Mouse (Mus musculus) neural tube, embryonic 15.5 days (tissue): ENCODE data around the gene Slc38a7. TPM values are rescaled to one million over a fixed set of nuclear protein-coding genes. Genes with fewer than 3 reads are reported as not detected.

ENCODE experiments used
- ATAC-seq: fragments of 200-750 bp; cut with Nextera tagmentation; 2 replicates; pipeline ENCODE4 v1.8.0; 2017; ENCODE audit warnings: mild to moderate bottlenecking, moderate TSS enrichment, moderate library complexity; ENCODE audit not compliant: low FRiP score
- H3K27ac ChIP-seq: fragments of 300-500 bp; sonication (generic); replicated peaks from 2 replicates; pipeline ENCODE4 v1.5.1; 2015; ENCODE audit warnings: mild to moderate bottlenecking, inconsistent platforms
- H3K27me3 ChIP-seq: fragments of 300-500 bp; sonication (generic); replicated peaks from 2 replicates; pipeline ENCODE4 v1.6.1; 2015; ENCODE audit warnings: inconsistent platforms
- H3K36me3 ChIP-seq: fragments of 300-500 bp; sonication (generic); 2 replicates; pipeline ENCODE4 v1.6.1; 2015; ENCODE audit warnings: inconsistent platforms
- H3K4me1 ChIP-seq: fragments of 300-500 bp; sonication (generic); 2 replicates; pipeline ENCODE4 v1.6.1; 2015; ENCODE audit warnings: inconsistent platforms
- H3K4me2 ChIP-seq: fragments of 300-500 bp; sonication (generic); 2 replicates; pipeline ENCODE4 v1.6.1; 2015; ENCODE audit warnings: inconsistent platforms, mild to moderate bottlenecking, moderate library complexity
- H3K4me3 ChIP-seq: fragments of 300-500 bp; sonication (generic); replicated peaks from 2 replicates; pipeline ENCODE4 v1.5.1; 2015; ENCODE audit warnings: mild to moderate bottlenecking, inconsistent platforms
- H3K9ac ChIP-seq: fragments of 300-500 bp; sonication (generic); replicated peaks from 2 replicates; pipeline ENCODE4 v1.6.1; 2015; ENCODE audit warnings: mild to moderate bottlenecking, inconsistent platforms
- H3K9me3 ChIP-seq: fragments of 300-500 bp; sonication (generic); replicated peaks from 2 replicates; pipeline ENCODE4 v1.6.1; 2016; ENCODE audit warnings: inconsistent platforms
- WGBS: fragments of 180-500 bp; shearing (Covaris S2); methylation state at CpG from one replicate; pipeline ENCODE4 v1.1.7; 2015; ENCODE audit warnings: mixed read lengths; 5-methylcytosine and 5-hydroxymethylcytosine counted together
- polyA plus RNA-seq: library from polyadenylated mRNA; unstranded; fragments of >200 nt; fragmentation: Nextera tagmentation; extraction: Ambion mirVana; gene quantifications from 2 replicates; pipeline ENCODE4 v1.2.1, GENCODE M21; 2015

The Slc38a7 gene
- polyA plus RNA-seq, result 21.2 and 23.0 TPM in 2 replicates

DNA sequence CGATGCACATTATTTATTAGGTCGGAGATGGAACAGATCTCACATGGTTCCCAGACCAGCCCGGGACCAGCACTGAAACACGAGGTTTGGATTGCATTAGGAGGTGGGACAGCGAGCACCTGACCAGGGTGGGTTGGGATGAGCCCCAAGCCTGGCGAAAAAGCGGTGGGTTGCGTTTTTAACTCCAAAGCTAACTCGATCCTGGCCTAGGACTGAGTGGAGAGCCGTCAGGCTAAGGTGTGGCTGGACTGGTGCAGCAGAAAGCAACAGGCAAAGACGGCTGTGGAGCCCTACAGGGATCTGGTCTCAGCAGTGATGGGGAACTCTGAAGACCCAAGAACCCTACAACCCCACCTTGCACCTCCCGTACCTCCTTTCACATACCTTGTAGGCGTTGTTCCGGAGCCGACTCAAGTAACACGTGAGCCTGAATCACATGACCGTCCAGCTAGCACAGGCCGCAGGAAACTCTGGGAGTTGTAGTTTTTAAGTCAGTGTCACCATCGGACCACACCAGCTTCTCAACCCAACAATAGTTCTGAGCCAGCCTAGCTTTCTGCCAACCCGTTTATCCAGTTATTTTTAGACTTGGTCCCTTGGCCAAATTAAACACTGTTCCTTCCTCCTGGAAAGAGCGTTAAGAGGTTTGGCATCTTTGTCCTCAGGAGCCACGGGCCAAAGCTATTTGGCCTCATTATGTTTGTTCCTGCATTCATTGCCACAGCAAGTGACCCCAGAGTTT is at the start of gene Slc38a7:
Gene Slc38a7, minus strand, starts transcription at position 438 of the 742 bp plus-strand sequence.
- Histone ChIP-seq H3K27me3 (no peaks in the 10 kb centered on the region), H3K4me2 (peak within 1 kb of the TSS; percentile 82), H3K9ac (peak within 1 kb of the TSS; percentile 72), H3K9me3 (no peaks in the 10 kb centered on the region), H3K4me1 (peaks cover 17% of the 10 kb centered on the region), H3K27ac (no peak within 1 kb of the TSS), H3K4me3 (peak within 1 kb of the TSS; percentile 77), H3K36me3 (peaks cover 3% of the 10 kb centered on the region; the same call in 1 of the 2 replicates)
- ATAC-seq, result peak; percentile 97
- WGBS, result 15% methylated on average over 22 of the region's 22 CpGs

DNA sequence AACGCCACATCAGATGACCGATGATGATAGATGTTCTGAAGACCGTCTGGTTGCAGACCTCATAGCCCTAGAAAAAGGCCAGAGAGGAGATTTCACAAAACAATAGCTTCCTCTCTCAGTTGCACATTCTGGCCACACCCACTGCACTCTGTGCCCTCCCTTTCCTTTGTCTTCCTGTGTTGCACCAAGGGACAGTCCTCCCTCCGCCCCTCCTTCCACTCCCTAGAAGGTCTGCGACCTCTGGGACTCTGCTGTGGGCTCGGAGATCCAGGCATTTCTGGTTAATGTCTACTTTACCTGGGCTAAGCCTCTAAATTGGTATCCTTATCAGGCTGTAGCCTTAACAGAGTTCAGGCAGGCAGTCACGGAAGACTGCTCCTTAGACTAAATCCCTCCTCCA is 48.5 kb upstream of the Slc38a7 start:
- WGBS, result 19% methylated on average over 7 of the region's 7 CpGs
- H3K27ac ChIP-seq, result no peak overlapping the region
- no peak overlapping the region for H3K9ac ChIP-seq
- no peak overlapping the region for H3K4me3 ChIP-seq
- H3K4me1 ChIP-seq, result no peaks in the 10 kb centered on the region
- no peaks in the 10 kb centered on the region for H3K27me3 ChIP-seq
- no peak overlapping the region for H3K4me2 ChIP-seq
- no peaks in the 10 kb centered on the region for H3K36me3 ChIP-seq
- no peak for ATAC-seq
- H3K9me3 ChIP-seq, result no peaks in the 10 kb centered on the region

DNA sequence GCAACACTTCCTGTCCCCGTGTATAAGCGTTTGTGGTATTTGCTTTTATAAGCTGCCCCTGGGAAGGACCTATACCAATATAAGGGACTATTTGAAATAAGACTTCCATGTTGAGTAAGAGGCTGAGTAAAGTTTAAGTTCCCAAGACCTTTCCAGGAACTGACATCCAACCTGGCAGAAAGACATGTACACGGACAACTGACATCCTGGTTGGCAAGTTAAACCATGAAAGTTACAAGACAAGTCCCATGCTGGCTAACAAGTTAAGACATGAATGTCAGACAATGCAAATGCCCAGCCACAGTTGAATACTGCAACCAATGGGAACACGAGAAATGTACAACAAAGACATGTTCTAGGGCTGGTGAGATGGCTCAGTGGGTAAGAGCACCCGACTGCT is 40.4 kb upstream of the Slc38a7 start:
- no peaks in the 10 kb centered on the region for H3K4me1 ChIP-seq
- ATAC-seq, result no peak
- no peak overlapping the region for H3K4me2 ChIP-seq
- H3K9ac ChIP-seq, result no peak overlapping the region
- no peak overlapping the region for H3K4me3 ChIP-seq
- H3K9me3 ChIP-seq, result no peaks in the 10 kb centered on the region
- no peaks in the 10 kb centered on the region for H3K27me3 ChIP-seq
- 80% methylated on average over 5 of the region's 5 CpGs for WGBS
- no peak overlapping the region for H3K27ac ChIP-seq
- H3K36me3 ChIP-seq, result no peaks in the 10 kb centered on the region

DNA sequence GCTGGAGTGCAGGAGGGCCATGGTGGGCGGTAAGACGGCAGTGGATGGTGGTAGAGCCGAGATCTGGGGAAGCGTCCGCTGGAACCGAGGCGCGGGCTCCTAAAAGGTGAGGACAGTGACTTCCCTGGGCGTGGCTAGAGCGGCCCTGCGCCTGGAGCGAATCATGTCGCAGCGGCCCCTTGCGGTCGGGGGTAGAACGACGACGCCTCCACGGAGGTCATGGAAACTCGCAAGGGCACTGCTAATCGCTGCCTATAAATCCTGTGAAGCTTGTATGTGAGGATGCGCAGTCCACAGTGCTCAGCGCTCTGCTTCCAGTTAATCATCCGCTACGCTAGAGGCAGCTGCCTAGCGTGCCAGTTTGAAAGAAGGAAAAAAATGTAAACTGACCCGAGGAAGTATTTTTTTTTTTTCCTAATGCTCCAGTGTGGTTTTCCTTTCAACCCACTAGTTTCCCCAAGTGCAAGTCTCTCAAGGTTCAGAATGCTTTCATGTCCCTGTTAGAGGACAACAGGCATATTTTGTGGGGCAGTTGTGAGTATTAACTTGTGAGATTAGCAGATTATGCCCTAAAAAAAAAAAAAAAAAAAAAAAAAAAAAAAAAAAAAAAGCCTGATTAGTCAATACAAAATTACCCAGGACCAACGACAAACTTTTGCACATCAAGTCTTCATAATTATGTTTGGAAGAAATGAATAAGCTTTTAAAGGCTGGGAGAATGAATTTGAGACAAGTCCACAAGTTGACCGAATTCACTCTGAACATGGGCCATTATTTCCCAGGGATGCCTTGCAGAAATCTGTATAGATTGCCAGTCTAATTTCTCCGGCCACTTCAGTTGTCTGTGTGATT is 35.2 kb upstream of the Slc38a7 start, which contains the start of gene Got2:
Gene Got2, minus strand, starts transcription at position 263 of the 852 bp plus-strand sequence.
- Histone ChIP-seq H3K9ac (peak within 1 kb of the TSS; percentile 75), H3K4me2 (peak within 1 kb of the TSS; percentile 78), H3K4me3 (peak within 1 kb of the TSS; percentile 100), H3K27me3 (no peaks in the 10 kb centered on the region), H3K9me3 (no peaks in the 10 kb centered on the region), H3K27ac (peak within 1 kb of the TSS; percentile 85), H3K4me1 (peaks cover 21% of the 10 kb centered on the region), H3K36me3 (no peaks in the 10 kb centered on the region)
- ATAC-seq, result peak; percentile 93
- WGBS, result 8% methylated on average over 31 of the region's 31 CpGs

DNA sequence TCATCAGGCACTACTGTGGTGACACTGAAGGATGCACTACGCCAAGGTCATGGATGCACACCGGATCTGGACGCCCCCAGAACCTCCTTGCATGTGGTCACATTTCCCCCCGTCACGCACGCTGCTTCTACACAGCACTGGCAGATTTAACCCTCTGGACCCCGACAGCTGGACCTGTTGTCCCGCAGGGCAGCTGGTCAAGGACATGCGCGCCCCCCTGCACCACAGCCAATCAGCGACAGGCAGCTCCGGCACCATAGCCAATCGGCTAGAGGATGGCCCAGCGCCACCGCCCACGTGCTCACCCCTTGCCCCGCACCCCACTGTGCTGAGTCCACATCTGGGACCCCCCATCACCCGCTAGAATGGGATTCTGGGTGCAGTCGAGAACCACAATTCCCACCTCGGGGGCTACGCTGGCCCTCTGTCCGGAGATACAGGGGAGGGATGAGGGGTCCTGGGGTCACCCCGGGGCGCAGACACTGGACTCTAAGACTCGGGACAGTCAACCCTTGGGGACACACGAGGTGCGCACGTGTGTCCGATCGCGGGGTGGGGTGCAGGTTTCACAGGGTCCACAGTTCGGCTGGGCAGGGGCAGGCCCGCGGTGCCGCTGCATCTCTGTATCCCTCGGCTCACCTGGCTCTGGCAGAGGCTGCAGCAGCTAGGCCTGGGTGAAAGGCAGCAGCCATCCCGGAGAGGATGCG is 34.4 kb upstream of the Slc38a7 start:
- no peaks in the 10 kb centered on the region for H3K9me3 ChIP-seq
- WGBS, result under 1% methylated on average over 38 of the region's 38 CpGs
- no peaks in the 10 kb centered on the region for H3K27me3 ChIP-seq
- peak overlapping the region; percentile 100 for H3K4me3 ChIP-seq
- peak overlapping the region; percentile 85 for H3K27ac ChIP-seq
- ATAC-seq, result peak; percentile 97
- H3K4me1 ChIP-seq, result peaks cover 21% of the 10 kb centered on the region
- H3K9ac ChIP-seq, result peak overlapping the region; percentile 75
- H3K36me3 ChIP-seq, result no peaks in the 10 kb centered on the region
- peak overlapping the region; percentile 78 for H3K4me2 ChIP-seq

DNA sequence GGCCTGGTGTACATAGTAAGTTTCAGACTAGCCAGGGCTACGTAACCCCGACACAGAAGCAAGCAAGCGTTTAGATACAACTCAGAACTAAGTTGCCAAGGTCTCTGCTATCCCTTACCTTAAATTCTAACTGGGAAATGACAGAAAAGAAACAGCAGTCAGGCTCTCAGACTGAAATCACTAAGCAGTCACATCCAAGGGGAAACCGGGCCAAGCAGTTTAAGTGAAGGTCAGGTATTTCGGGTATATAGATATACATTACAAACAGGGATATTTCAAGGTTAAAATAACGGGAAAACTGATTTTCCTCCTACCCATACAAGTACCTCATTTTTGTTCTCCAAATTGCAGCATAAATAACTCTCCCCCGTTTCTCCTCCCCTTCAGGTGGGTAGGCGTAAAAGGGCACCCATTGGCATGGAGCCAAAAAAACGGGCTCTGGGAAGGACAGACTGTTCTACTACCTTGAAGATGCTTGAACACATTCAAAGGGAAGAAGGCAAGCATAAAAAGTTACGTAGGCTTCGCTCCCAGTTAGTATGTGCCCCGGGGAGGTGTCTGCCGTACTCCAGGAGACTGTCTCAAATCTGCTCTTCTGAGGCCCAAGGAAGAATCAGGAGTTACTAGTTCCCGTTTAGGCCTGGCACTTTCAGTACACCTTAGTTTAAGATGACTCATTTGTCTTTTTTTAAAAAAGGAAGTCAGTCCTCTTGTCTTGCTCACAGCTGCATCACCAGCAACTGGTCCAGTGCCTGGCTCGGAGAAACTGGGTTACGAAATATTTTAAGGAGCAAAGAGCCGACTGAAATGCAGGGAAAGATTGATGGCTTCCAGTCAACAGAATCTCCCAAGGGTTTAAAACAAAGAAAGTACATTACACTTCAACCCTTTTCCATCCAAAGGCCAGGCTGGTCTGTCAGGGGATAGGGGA is 33.6 kb upstream of the Slc38a7 start:
- H3K4me2 ChIP-seq, result peak overlapping the region; percentile 78
- no peaks in the 10 kb centered on the region for H3K9me3 ChIP-seq
- H3K36me3 ChIP-seq, result no peaks in the 10 kb centered on the region
- H3K9ac ChIP-seq, result peak overlapping the region; percentile 75
- no peaks in the 10 kb centered on the region for H3K27me3 ChIP-seq
- peak overlapping the region; percentile 85 for H3K27ac ChIP-seq
- no peak for ATAC-seq
- peaks cover 21% of the 10 kb centered on the region for H3K4me1 ChIP-seq
- WGBS, result 63% methylated on average over 17 of the region's 17 CpGs
- H3K4me3 ChIP-seq, result peak overlapping the region; percentile 100

DNA sequence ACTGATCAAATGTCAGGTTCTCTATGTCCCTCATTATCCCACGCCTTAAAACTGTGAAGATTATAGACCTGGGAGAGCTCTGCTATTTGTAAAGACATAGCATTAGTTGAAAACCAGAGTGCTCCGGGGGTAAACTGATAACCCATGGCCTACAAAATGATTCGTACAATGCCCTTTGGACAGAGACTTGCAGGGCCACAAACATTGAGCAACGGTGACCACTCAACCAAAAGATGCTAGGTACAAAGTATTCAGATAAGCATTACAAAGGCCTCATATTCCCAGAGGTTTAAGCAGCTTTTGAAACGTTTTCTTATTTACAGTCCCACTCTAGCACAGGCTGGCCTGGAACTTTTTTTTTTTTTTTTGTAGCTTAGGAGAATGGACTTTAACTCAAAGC is 32.6 kb upstream of the Slc38a7 start:
- H3K4me2 ChIP-seq, result 0 out of 2 replicates have a peak overlapping the region, but pooled peaks have one; percentile 4
- H3K4me1 ChIP-seq, result peaks cover 21% of the 10 kb centered on the region
- H3K27ac ChIP-seq, result no peak overlapping the region
- H3K36me3 ChIP-seq, result no peaks in the 10 kb centered on the region
- no peak overlapping the region for H3K4me3 ChIP-seq
- no peak for ATAC-seq
- H3K9ac ChIP-seq, result no peak overlapping the region
- H3K9me3 ChIP-seq, result no peaks in the 10 kb centered on the region
- no peaks in the 10 kb centered on the region for H3K27me3 ChIP-seq
- WGBS, result 86% methylated on average over 5 of the region's 5 CpGs

DNA sequence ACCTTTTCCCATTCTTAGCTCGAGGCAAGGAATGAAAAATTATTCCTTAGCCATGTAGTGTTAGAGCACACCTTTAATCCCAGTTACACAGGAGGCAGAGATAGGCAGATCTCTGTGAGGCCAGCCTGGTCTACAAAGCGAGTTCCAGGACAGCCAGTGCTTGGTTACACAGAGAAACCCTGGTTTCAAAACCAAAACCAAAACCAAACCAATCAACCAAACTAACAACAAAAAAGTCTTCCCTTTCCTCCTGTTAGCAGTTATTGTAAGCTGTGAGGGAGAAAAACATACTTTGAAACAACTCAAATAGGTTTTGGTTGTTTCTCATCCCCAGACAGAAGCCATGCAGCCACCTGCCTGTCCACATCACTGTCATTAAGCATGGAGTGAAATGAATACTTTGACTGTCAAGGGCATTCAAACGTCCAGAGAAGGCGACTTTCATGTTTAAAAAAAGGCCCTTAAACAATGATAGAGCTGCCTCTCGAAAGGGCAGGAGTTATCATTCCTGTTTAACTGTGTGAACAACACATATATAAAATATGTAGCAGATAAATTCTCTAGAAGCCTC is 32.0 kb upstream of the Slc38a7 start:
- Histone ChIP-seq H3K4me3 (no peak overlapping the region), H3K4me2 (0 out of 2 replicates have a peak overlapping the region, but pooled peaks have one; percentile 4), H3K4me1 (peaks cover 21% of the 10 kb centered on the region), H3K27me3 (no peaks in the 10 kb centered on the region), H3K36me3 (no peaks in the 10 kb centered on the region), H3K9me3 (no peaks in the 10 kb centered on the region), H3K27ac (no peak overlapping the region), H3K9ac (no peak overlapping the region)
- ATAC-seq, result no peak
- 79% methylated on average over 5 of the region's 5 CpGs for WGBS

DNA sequence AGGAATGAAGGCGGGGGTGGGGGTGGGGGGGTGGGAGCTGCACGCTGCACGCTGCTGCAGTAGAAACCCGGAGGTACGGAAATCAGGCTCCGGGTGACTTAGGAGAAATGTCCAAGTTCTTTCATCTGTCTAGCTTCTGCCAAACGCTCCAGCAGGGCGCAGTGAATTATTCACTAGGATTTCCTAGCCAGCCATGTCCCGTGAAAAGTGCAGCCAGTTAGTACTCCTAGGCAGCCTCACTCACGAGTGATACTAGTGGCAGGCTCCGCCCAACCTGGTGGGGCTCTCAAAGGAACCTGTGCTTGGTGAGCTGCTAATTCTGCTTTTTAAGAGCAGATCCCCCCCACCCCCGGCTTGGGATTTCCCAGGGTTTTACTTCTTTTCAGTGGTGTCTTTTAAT is 31.2 kb upstream of the Slc38a7 start:
- Histone ChIP-seq H3K27ac (no peak overlapping the region), H3K4me2 (no peak overlapping the region), H3K9ac (no peak overlapping the region), H3K4me3 (no peak overlapping the region), H3K27me3 (no peaks in the 10 kb centered on the region), H3K36me3 (no peaks in the 10 kb centered on the region), H3K4me1 (peaks cover 21% of the 10 kb centered on the region), H3K9me3 (no peaks in the 10 kb centered on the region)
- ATAC-seq, result no peak
- WGBS, result 70% methylated on average over 12 of the region's 12 CpGs

DNA sequence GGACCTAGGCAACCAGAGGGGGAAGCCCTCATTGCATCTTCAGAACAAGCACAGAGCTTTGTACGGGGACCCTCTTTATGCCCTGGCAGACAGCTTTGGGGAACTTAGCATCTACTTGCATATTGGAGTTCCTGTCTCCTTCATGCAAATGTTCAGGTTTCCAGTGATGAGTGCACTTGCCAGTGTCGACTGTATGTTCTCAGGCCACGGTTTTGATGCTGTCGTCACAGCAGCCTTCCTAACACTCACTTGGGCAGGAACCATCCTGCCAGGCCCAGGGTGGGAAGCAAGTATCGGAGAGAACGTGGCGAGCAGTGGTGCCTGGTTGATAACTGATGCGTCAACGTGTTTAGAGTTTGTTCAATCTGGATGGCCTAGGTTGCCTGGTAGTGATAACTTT is 28.9 kb upstream of the Slc38a7 start:
- no peaks in the 10 kb centered on the region for H3K9me3 ChIP-seq
- ATAC-seq, result no peak
- 89% methylated on average over 9 of the region's 9 CpGs for WGBS
- H3K36me3 ChIP-seq, result peaks cover 3% of the 10 kb centered on the region
- H3K27ac ChIP-seq, result no peak overlapping the region
- H3K4me3 ChIP-seq, result no peak overlapping the region
- H3K27me3 ChIP-seq, result no peaks in the 10 kb centered on the region
- no peak overlapping the region for H3K4me2 ChIP-seq
- no peak overlapping the region for H3K9ac ChIP-seq
- peaks cover 34% of the 10 kb centered on the region for H3K4me1 ChIP-seq
